Mouse (Mus musculus) heart, adult 2 months (tissue): ENCODE results near the gene Cbx8.

ENCODE experiments used
- CTCF ChIP-seq: fragments of 200-600 bp; IDR thresholded peaks from 2 replicates; pipeline ENCODE4 v1.8.1; 2022; ENCODE audit warnings: antibody characterized with exemption, mild to moderate bottlenecking, moderate library complexity
- EP300 ChIP-seq: fragments of 200-500 bp; IDR thresholded peaks from 2 replicates; pipeline ENCODE4 v1.6.1; 2011; ENCODE audit warnings: low read depth, low read length, control low read depth; ENCODE audit not compliant: insufficient read depth
- POLR2A ChIP-seq: fragments of 200-500 bp; IDR thresholded peaks from 2 replicates; pipeline ENCODE4 v1.6.1; 2011; ENCODE audit warnings: mild to moderate bottlenecking, low read depth, low read length, control low read depth; ENCODE audit not compliant: insufficient read depth

- TF ChIP-seq CTCF (no peak), POLR2A (no peak), EP300 (no peak)
These were observed 5.6 kb downstream of the Cbx8 start for GRCm38 (mm10) chr11:119035094-119035685.
